Mouse (Mus musculus): ENCODE results near the gene Slit3. TPM values are rescaled to one million over a fixed set of nuclear protein-coding genes. Genes with fewer than 3 reads are reported as not detected.

Slit3 gene
- polyA plus RNA-seq, 1 experiment from 2014 or later: 20.4 TPM

GRCm38 (mm10) chr11:35687316-35687715, 566.3 kb downstream of the Slit3 start:
- 94% methylated on average over 6 of the region's 6 CpGs for WGBS
- Histone ChIP-seq H3K9ac (ENCODE audit: low read depth, low read length) (no peak overlapping the region), H3K36me3 (ENCODE audit: control insufficient read depth, insufficient read depth, low read length) (peaks cover 3% of the 10 kb centered on the region; the same call in 1 of the 2 replicates), H3K4me1 (ENCODE audit: control insufficient read depth, insufficient read depth, low read length) (peaks cover 3% of the 10 kb centered on the region; the same call in 1 of the 2 replicates), H3K27ac (ENCODE audit: low read depth, low read length) (no peak overlapping the region), H3K4me2 (replicated peaks; ENCODE audit: low read depth, low read length) (no peak overlapping the region), H3K9me3 (ENCODE audit: control insufficient read depth, low read length) (no peaks in the 10 kb centered on the region), H3K4me3 (ENCODE audit: low read length) (no peak overlapping the region), H3K27me3 (ENCODE audit: control insufficient read depth, insufficient read depth, low read length) (no peaks in the 10 kb centered on the region)
- no peak for ATAC-seq (ENCODE audit: low FRiP score, low TSS enrichment)

- WGBS: 42% methylated on average over 7 of the region's 7 CpGs
- Histone ChIP-seq H3K27me3 (ENCODE audit: control insufficient read depth, insufficient read depth, low read length) (no peaks in the 10 kb centered on the region), H3K4me2 (replicated peaks; ENCODE audit: low read depth, low read length) (no peak overlapping the region), H3K9ac (ENCODE audit: low read depth, low read length) (no peak overlapping the region), H3K4me3 (ENCODE audit: low read length) (no peak overlapping the region), H3K4me1 (ENCODE audit: control insufficient read depth, insufficient read depth, low read length) (peaks cover 3% of the 10 kb centered on the region; the same call in 1 of the 2 replicates), H3K36me3 (ENCODE audit: control insufficient read depth, insufficient read depth, low read length) (peaks cover 3% of the 10 kb centered on the region; the same call in 1 of the 2 replicates), H3K9me3 (ENCODE audit: control insufficient read depth, low read length) (no peaks in the 10 kb centered on the region), H3K27ac (ENCODE audit: low read depth, low read length) (no peak overlapping the region)
- peak; percentile 65; the same call in 1 of the 2 replicates for ATAC-seq (ENCODE audit: low FRiP score, low TSS enrichment)
Observed at GRCm38 (mm10) chr11:35690515-35691281, 569.7 kb downstream of the Slit3 start.

- Histone ChIP-seq H3K27ac (ENCODE audit: low read depth, low read length) (no peak overlapping the region), H3K9ac (ENCODE audit: low read depth, low read length) (no peak overlapping the region), H3K4me3 (ENCODE audit: low read length) (no peak overlapping the region), H3K9me3 (ENCODE audit: control insufficient read depth, low read length) (no peaks in the 10 kb centered on the region), H3K4me2 (replicated peaks; ENCODE audit: low read depth, low read length) (no peak overlapping the region), H3K27me3 (ENCODE audit: control insufficient read depth, insufficient read depth, low read length) (no peaks in the 10 kb centered on the region), H3K4me1 (ENCODE audit: control insufficient read depth, insufficient read depth, low read length) (peaks cover 3% of the 10 kb centered on the region; the same call in 1 of the 2 replicates), H3K36me3 (ENCODE audit: control insufficient read depth, insufficient read depth, low read length) (peaks cover 3% of the 10 kb centered on the region; the same call in 1 of the 2 replicates)
- ATAC-seq (ENCODE audit: low FRiP score, low TSS enrichment): peak; percentile 66
- WGBS: 6% methylated on average over 5 of the region's 5 CpGs
Observed at GRCm38 (mm10) chr11:35693136-35693535, 572.1 kb downstream of the Slit3 start.

GRCm38 (mm10) chr11:35693625-35694024, 572.6 kb downstream of the Slit3 start:
- Histone ChIP-seq H3K4me3 (ENCODE audit: low read length) (no peak overlapping the region), H3K9me3 (ENCODE audit: control insufficient read depth, low read length) (no peaks in the 10 kb centered on the region), H3K4me1 (ENCODE audit: control insufficient read depth, insufficient read depth, low read length) (peaks cover 3% of the 10 kb centered on the region; the same call in 1 of the 2 replicates), H3K36me3 (ENCODE audit: control insufficient read depth, insufficient read depth, low read length) (no peaks in the 10 kb centered on the region), H3K27me3 (ENCODE audit: control insufficient read depth, insufficient read depth, low read length) (no peaks in the 10 kb centered on the region), H3K4me2 (replicated peaks; ENCODE audit: low read depth, low read length) (no peak overlapping the region), H3K27ac (ENCODE audit: low read depth, low read length) (no peak overlapping the region), H3K9ac (ENCODE audit: low read depth, low read length) (no peak overlapping the region)
- no peak for ATAC-seq (ENCODE audit: low FRiP score, low TSS enrichment)
- WGBS: 74% methylated on average over 7 of the region's 7 CpGs

GRCm38 (mm10) chr11:35697476-35697875, 576.5 kb downstream of the Slit3 start:
- ATAC-seq (ENCODE audit: low FRiP score, low TSS enrichment): no peak
- Histone ChIP-seq H3K4me2 (replicated peaks; ENCODE audit: low read depth, low read length) (no peak overlapping the region), H3K4me3 (ENCODE audit: low read length) (no peak overlapping the region), H3K4me1 (ENCODE audit: control insufficient read depth, insufficient read depth, low read length) (no peaks in the 10 kb centered on the region), H3K9me3 (ENCODE audit: control insufficient read depth, low read length) (no peaks in the 10 kb centered on the region), H3K36me3 (ENCODE audit: control insufficient read depth, insufficient read depth, low read length) (no peaks in the 10 kb centered on the region), H3K27ac (ENCODE audit: low read depth, low read length) (no peak overlapping the region), H3K9ac (ENCODE audit: low read depth, low read length) (no peak overlapping the region), H3K27me3 (ENCODE audit: control insufficient read depth, insufficient read depth, low read length) (no peaks in the 10 kb centered on the region)
- 89% methylated on average over 7 of the region's 7 CpGs for WGBS

GRCm38 (mm10) chr11:35698901-35699300, 577.9 kb downstream of the Slit3 start:
- Histone ChIP-seq H3K27me3 (ENCODE audit: control insufficient read depth, insufficient read depth, low read length) (no peaks in the 10 kb centered on the region), H3K4me2 (replicated peaks; ENCODE audit: low read depth, low read length) (no peak overlapping the region), H3K9ac (ENCODE audit: low read depth, low read length) (no peak overlapping the region), H3K4me1 (ENCODE audit: control insufficient read depth, insufficient read depth, low read length) (no peaks in the 10 kb centered on the region), H3K9me3 (ENCODE audit: control insufficient read depth, low read length) (peaks cover 4% of the 10 kb centered on the region), H3K36me3 (ENCODE audit: control insufficient read depth, insufficient read depth, low read length) (peaks cover 6% of the 10 kb centered on the region; the same call in 1 of the 2 replicates), H3K4me3 (ENCODE audit: low read length) (no peak overlapping the region), H3K27ac (ENCODE audit: low read depth, low read length) (no peak overlapping the region)
- no peak for ATAC-seq (ENCODE audit: low FRiP score, low TSS enrichment)
- WGBS: 100% methylated on average over 5 of the region's 5 CpGs

GRCm38 (mm10) chr11:35703471-35703870, 582.4 kb downstream of the Slit3 start:
- WGBS: 79% methylated on average over 4 of the region's 4 CpGs
- H3K9me3 ChIP-seq (ENCODE audit: control insufficient read depth, low read length): peaks cover 4% of the 10 kb centered on the region
- H3K4me3 ChIP-seq (ENCODE audit: low read length): no peak overlapping the region
- no peak overlapping the region for H3K27ac ChIP-seq (ENCODE audit: low read depth, low read length)
- no peak for ATAC-seq (ENCODE audit: low FRiP score, low TSS enrichment)
- H3K4me2 ChIP-seq (replicated peaks; ENCODE audit: low read depth, low read length): no peak overlapping the region
- H3K27me3 ChIP-seq (ENCODE audit: control insufficient read depth, insufficient read depth, low read length): no peaks in the 10 kb centered on the region
- H3K4me1 ChIP-seq (ENCODE audit: control insufficient read depth, insufficient read depth, low read length): no peaks in the 10 kb centered on the region
- no peak overlapping the region for H3K9ac ChIP-seq (ENCODE audit: low read depth, low read length)
- peaks cover 9% of the 10 kb centered on the region; the same call in 1 of the 2 replicates for H3K36me3 ChIP-seq (ENCODE audit: control insufficient read depth, insufficient read depth, low read length)

GRCm38 (mm10) chr11:35704381-35704780, 583.4 kb downstream of the Slit3 start:
- Histone ChIP-seq H3K4me1 (ENCODE audit: control insufficient read depth, insufficient read depth, low read length) (no peaks in the 10 kb centered on the region), H3K4me3 (ENCODE audit: low read length) (no peak overlapping the region), H3K9ac (ENCODE audit: low read depth, low read length) (no peak overlapping the region), H3K9me3 (ENCODE audit: control insufficient read depth, low read length) (peaks cover 4% of the 10 kb centered on the region), H3K36me3 (ENCODE audit: control insufficient read depth, insufficient read depth, low read length) (peaks cover 9% of the 10 kb centered on the region; the same call in 1 of the 2 replicates), H3K27ac (ENCODE audit: low read depth, low read length) (no peak overlapping the region), H3K27me3 (ENCODE audit: control insufficient read depth, insufficient read depth, low read length) (no peaks in the 10 kb centered on the region), H3K4me2 (replicated peaks; ENCODE audit: low read depth, low read length) (no peak overlapping the region)
- 97% methylated on average over 13 of the region's 13 CpGs for WGBS
- no peak for ATAC-seq (ENCODE audit: low FRiP score, low TSS enrichment)

- peaks cover 4% of the 10 kb centered on the region for H3K9me3 ChIP-seq (ENCODE audit: control insufficient read depth, low read length)
- no peaks in the 10 kb centered on the region for H3K4me1 ChIP-seq (ENCODE audit: control insufficient read depth, insufficient read depth, low read length)
- no peak overlapping the region for H3K4me2 ChIP-seq (replicated peaks; ENCODE audit: low read depth, low read length)
- H3K27me3 ChIP-seq (ENCODE audit: control insufficient read depth, insufficient read depth, low read length): no peaks in the 10 kb centered on the region
- no peak for ATAC-seq (ENCODE audit: low FRiP score, low TSS enrichment)
- 95% methylated on average over 5 of the region's 5 CpGs for WGBS
- no peak overlapping the region for H3K27ac ChIP-seq (ENCODE audit: low read depth, low read length)
- no peak overlapping the region for H3K9ac ChIP-seq (ENCODE audit: low read depth, low read length)
- H3K4me3 ChIP-seq (ENCODE audit: low read length): no peak overlapping the region
- peaks cover 9% of the 10 kb centered on the region; the same call in 1 of the 2 replicates for H3K36me3 ChIP-seq (ENCODE audit: control insufficient read depth, insufficient read depth, low read length)
Observed at GRCm38 (mm10) chr11:35704927-35705326, 583.9 kb downstream of the Slit3 start.
